Mouse (Mus musculus): Measurements from ENCODE around the gene Kcnmb1. TPM values are rescaled to one million over a fixed set of nuclear protein-coding genes. Genes with fewer than 3 reads are reported as not detected.
A peak's percentile ranks its signal among the peaks of the same experiment; 100 is the strongest.

The Kcnmb1 gene
- total RNA-seq, 2 experiments from 2014 or later: 0.41 to 0.42 TPM

DNA sequence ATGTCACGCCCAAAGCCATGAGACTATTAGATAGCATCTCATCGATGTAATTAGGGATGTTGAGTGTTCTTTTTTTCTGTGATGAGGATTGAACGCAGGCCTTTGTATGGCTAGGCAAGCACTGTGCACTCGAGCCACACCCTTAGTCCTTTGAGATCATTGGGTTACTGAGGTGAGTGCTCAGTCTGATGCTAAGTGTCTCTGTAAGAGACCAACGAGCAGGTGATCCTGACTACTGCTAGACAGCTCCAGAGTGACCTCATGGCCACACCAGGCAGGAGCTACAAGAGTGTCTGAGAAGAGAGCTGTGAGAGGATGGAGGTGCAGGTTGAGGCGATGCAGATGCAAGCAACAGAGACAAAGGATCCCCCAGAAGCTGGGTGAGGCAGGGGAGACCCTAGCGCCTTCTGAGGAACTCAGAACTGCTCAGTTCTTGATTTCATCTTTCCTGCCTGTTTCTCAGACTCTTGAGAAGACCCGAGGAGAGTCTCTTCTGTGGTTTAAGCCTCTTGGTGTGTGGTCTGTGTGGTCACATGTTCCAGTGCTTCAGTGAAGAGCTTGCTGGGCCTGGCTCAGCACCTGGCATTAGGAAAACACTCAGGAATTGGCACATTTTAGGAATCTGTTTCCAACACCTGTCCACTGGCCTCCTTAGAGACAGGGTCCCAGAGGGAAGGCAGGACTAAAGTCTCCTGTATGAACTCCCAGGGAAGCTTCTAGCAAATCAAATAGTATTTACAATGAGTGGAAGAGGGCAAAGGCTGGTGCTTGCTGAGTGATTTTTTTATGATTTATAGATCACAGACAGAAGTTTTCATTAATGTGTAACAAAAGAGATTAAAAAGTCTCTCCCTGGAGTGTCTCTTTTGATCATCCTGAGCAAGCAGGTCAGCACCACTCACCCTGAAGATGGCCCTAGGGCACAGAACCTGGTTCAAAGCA lies 10.9 kb upstream of the Kcnmb1 start:
- no peak for DNase-seq (ENCODE audit: low spot score in 2 of 2)
- no peak for TF ChIP-seq CTCF (conservative IDR thresholded peaks at IDR 0.05)
- Histone ChIP-seq H3K27ac (no peak overlapping the region), H3K4me3 (no peak overlapping the region)

DNA sequence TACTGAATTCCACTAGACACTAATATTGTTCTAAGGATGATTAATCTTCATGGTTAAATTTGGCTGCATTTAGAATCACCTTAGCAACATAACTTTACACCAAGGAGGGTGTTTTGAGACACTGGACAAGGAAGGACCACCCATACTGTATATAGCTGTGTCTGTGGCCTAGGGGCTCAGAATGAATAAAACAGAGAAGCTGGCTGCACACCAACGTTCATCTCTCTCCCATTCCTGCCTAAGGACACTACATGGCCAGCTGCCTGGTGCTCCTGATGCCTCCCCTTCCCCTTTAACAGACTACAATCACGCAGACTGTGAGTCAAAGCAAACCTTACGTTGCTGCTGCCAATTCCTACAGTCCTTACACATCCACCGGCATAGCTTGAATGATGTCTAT lies 6.8 kb upstream of the Kcnmb1 start:
- Histone ChIP-seq H3K4me3 (no peak overlapping the region), H3K27ac (no peak overlapping the region)
- no peak for TF ChIP-seq CTCF (conservative IDR thresholded peaks at IDR 0.05)
- no peak for DNase-seq (ENCODE audit: low spot score in 2 of 2)

DNA sequence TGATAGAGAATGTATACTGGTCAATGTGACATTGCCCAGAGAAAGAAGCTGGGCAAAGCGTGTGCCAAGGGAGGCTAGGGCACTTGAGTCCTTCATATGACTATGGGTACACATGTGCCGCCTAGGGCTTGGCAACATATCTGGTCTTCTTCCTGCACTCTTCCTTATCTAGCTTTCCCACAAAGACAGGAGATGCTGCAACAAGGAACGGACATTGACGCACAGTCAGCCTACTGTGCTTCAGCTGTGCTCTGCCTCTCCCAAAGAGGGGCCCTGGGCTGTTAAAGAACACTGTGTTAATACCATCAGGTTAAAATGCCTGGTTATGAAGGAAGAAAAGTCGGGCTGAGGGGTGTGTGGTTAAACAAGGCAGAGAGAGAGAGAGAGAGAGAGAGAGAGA lies 6.2 kb upstream of the Kcnmb1 start:
- no peak for TF ChIP-seq CTCF (conservative IDR thresholded peaks at IDR 0.05)

DNA sequence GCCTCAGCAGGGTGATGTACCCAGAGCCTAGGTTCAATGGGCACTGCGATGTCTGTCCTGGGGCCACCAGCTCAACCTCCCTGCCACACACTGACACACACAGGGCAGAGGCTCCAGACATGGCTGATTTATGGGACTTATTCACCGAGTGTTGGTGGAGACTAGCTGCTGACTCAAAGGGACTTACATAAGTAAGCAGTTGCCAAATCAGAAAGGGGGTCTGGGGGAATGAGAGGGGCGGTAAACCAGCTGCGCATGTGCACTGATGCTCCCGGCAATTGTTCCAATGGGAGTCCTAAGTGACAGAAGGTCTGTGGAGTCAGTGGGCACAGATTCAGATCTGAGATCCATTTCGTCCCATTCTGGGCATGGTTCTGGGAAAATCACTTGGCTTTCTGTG lies 5.2 kb upstream of the Kcnmb1 start:
- peak in 1 of 2 experiments; percentile 15 for DNase-seq (ENCODE audit: low spot score in 2 of 2)
- Histone ChIP-seq H3K4me3 (no peak overlapping the region), H3K27ac (no peak overlapping the region)
- no peak for TF ChIP-seq CTCF (conservative IDR thresholded peaks at IDR 0.05)

More for the DNA sequence above, 6.2 kb upstream of the Kcnmb1 start:
- Histone ChIP-seq H3K27ac (no peak overlapping the region), H3K4me3 (no peak overlapping the region)
- DNase-seq (ENCODE audit: low spot score in 2 of 2): no peak

DNA sequence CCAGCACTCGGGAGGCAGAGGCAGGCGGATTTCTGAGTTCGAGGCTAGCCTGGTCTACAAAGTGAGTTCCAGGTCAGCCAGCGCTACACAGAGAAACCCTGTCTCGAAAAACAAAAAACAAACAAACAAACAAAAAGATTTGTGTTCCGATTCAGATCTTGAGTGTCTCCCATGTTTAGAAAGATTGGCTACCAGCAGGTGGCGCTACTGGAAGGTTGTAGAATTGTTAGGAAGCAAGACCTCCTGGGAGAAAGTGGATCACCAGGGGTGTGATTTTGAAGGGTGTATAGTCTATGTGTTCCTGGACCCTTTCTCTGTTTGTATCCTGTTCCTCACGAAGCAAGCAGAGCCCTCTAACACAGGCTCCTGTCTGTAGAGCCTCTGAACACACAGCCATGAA lies 4.1 kb upstream of the Kcnmb1 start:
- Histone ChIP-seq H3K4me3 (no peak overlapping the region), H3K27ac (no peak overlapping the region)
- TF ChIP-seq CTCF (conservative IDR thresholded peaks at IDR 0.05): peak; percentile 78
- DNase-seq (ENCODE audit: low spot score in 2 of 2): peak in 1 of 2 experiments; percentile 37

DNA sequence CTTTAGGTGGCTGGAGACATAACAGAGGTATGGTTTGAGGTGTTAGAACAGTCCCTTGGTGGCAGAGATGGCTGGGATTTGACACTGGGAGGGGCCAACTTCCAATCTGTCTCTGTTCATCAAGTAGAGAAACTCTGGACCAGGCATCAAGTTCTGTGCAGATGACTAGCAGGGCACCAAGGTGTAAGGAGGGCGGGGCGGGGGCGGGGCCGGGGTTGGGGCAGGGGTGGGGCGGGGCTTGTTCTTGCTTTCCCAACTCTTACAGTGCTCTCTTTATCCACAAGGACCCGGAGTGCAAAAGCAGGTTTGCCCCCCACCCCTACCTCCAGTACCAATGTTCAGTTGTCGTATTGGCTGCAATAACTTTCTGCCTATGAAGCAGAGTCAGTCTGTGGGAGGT lies 635 bp upstream of the Kcnmb1 start:
- no peak for DNase-seq (ENCODE audit: low spot score in 2 of 2)
- Histone ChIP-seq H3K27ac (no peak overlapping the region), H3K4me3 (no peak overlapping the region)

DNA sequence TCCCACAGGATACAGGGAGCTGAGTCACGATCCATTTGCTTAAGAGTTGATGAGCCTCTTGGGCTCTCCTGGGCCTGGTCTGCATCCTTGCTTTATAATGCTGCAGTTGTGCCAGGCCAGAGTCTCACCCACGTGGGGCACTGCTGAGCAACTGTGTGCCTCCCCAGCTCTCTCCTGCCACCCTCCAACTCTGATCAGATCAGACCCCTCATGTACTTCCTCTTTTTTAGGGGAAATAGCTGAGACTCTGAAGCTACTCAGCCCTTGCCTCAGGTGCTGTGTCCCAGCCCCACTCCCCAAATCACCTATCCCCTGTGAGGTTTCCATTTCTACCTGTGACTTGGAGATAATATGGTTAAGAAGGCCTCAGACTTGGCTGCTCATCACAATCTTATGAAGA lies 2.6 kb downstream of the Kcnmb1 start:
- DNase-seq (ENCODE audit: low spot score in 2 of 2): no peak
- Histone ChIP-seq H3K27ac (no peak overlapping the region), H3K4me3 (no peak overlapping the region)
- TF ChIP-seq CTCF (conservative IDR thresholded peaks at IDR 0.05): no peak

More for the DNA sequence above, 635 bp upstream of the Kcnmb1 start:
- no peak for TF ChIP-seq CTCF (conservative IDR thresholded peaks at IDR 0.05)

DNA sequence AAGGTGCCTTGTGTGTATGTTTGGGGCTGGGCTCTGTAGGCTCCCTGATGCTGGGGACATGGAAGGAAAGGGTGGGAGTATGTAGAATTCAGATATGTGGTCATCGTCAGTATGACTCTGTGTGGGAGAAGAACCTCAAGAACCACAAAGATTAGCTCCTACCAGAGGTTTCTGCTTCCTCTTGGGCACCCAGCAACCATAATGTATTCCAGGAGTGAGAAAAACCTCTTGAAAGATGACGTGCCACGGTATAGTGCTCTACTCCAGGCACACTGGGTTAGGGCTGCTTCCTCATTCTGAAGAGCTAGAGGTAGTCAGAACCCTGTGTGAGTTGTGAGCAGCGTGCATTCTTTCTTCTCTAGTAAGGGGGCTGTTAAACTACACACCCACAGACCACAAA lies 4.9 kb downstream of the Kcnmb1 start:
- Histone ChIP-seq H3K27ac (no peak overlapping the region), H3K4me3 (no peak overlapping the region)
- no peak for TF ChIP-seq CTCF (conservative IDR thresholded peaks at IDR 0.05)
- DNase-seq (ENCODE audit: low spot score in 2 of 2): no peak

DNA sequence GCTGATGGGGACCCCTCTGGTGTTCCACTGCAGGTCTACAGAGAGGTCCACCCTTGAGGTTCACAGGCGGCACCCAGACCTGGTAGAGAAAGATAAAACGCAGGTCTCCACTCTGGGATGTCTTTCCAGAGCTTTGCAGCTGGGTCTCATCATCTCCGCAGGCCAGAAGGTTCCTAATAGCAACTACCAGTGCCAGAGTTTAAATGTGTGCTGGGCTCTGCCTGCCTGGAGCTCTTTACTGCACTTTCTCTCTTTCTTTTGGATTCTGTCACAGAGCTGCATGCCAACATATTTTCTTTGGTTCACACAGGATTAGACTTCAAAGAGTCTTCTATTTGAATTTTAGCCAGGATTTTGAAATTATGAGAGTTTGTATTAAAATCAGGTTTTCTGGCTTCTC lies 6.4 kb downstream of the Kcnmb1 start:
- no peak overlapping the region for H3K27ac ChIP-seq
- no peak for TF ChIP-seq CTCF (conservative IDR thresholded peaks at IDR 0.05)
- DNase-seq (ENCODE audit: low spot score in 2 of 2): no peak

DNA sequence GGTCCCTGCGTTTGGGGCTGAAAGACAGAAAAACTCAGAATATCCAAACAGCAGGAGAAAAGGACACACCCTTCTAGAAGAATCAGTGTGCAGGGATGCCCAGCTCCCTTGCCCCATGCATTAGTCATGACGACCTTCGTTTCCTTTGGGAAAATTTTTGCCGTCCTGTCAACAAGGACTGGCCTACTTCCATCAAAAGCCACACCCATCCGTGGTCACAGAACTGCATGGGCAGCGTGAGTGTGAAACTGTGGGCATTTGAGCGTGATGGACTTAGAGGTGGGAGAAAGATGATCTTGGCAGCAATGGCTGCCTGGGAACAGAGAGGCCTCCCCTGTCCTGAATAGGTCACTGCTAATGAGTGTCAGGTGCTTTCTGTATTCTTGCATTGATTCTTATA lies 9.3 kb downstream of the Kcnmb1 start:
- Histone ChIP-seq H3K27ac (no peak overlapping the region), H3K4me3 (no peak overlapping the region)
- DNase-seq (ENCODE audit: low spot score in 2 of 2): no peak
- TF ChIP-seq CTCF (conservative IDR thresholded peaks at IDR 0.05): no peak

More for the DNA sequence above, 6.4 kb downstream of the Kcnmb1 start:
- H3K4me3 ChIP-seq: no peak overlapping the region

DNA sequence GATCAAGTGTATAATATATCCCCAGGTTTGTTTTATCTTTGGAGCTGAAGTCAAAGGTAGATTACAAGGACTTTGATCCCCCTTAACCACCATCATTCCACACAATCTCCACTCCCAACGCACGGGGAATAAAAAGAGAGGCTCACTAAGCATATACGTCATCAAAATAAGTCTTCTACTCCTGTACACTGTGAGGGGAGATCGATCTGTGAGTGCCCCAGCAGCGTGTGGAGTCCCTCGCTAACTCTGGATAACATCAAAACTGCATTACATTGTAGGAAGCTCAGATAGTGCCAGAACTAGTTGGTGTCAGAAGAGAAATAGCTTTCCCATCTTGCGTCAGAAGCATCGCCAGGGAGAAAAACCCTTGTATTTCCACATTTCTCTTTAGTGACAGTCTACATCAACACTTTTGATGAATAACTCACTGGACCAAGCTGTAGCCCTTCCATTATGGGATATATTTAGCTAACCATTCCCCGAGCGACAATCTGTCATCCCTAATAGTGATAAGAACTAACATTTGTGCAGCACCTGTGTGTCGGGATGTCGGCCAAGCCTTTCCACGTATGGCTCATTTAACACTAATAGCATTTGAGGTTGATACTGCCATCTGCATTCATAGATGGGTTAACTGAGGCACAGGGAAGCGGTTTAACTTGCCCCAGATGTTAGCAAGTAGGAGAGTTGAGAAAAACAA lies 11.7 kb downstream of the Kcnmb1 start:
- Histone ChIP-seq H3K4me3 (no peak overlapping the region), H3K27ac (no peak overlapping the region)
- no peak for DNase-seq (ENCODE audit: low spot score in 2 of 2)
- TF ChIP-seq CTCF (conservative IDR thresholded peaks at IDR 0.05): no peak

DNA sequence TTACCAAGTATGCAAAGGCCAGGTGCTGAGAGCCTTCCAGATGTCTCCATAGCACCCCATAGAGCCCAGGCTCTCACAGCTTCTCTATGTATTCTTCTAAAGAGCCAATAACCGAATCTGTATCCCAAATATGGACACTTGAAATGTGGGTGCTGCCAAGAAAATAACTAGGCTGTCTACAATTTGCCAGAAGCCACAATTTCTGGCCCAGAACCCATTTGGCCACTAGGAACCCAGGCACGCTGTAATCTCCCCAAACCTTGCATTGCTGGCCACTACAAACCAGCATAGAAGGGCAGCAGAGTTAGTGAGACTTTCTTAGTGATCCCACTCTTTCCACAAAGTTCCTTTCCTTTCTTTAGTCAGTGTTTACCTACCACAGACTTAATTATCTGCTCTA lies 12.3 kb downstream of the Kcnmb1 start:
- TF ChIP-seq CTCF (conservative IDR thresholded peaks at IDR 0.05): no peak
- Histone ChIP-seq H3K4me3 (no peak overlapping the region), H3K27ac (no peak overlapping the region)
- DNase-seq (ENCODE audit: low spot score in 2 of 2): no peak

DNA sequence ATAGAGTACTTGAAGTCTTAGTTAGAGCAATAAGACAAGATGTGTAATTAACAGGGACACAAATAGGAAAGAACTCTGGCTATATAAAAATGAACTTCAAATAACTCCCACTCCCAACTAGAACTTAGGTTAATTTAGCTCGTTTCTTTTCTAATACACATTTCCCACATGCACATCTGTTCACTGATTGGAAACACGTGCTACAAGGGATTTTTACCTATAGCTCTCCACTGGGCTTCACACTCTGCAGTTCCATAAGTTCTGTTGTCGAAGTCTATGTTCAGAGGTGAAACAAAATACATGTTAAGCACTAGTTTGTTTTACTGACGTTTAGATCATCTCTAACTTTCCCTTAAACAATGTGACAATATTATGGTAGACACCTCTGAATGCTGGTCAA lies 17.3 kb downstream of the Kcnmb1 start:
- DNase-seq (ENCODE audit: low spot score in 2 of 2): no peak
- H3K4me3 ChIP-seq: no peak overlapping the region

More for the DNA sequence above, 17.3 kb downstream of the Kcnmb1 start:
- H3K27ac ChIP-seq: no peak overlapping the region
- no peak for TF ChIP-seq CTCF (conservative IDR thresholded peaks at IDR 0.05)
